Mouse (Mus musculus) liver, embryonic 14.5 days (tissue): ENCODE data around the gene Arhgef17.

Experiments
- CTCF ChIP-seq: IDR thresholded peaks from 2 replicates; pipeline ENCODE4 v1.5.1; 2016; ENCODE audit warnings: antibody characterized with exemption, low read depth, control low read depth
- EP300 ChIP-seq: IDR thresholded peaks from 2 replicates; pipeline ENCODE4 v1.6.1; 2016; ENCODE audit warnings: antibody characterized with exemption, low read depth

GRCm38 (mm10) chr7:100906029-100906789, 25.7 kb downstream of the Arhgef17 start:
- TF ChIP-seq CTCF (no peak), EP300 (no peak)
